In genomic region chr15:90624201-90624600, GRCm38 (mm10) we compare ENCODE assay signal across 30 mouse cellular contexts. TPM values are rescaled to one million over a fixed set of nuclear protein-coding genes. Genes with fewer than 3 reads are reported as not detected.
DNase-seq lines count a peak whose midpoint lies in the region; ATAC-seq lines count a peak whose summit lies in the region.
"Had no signal": no experiment of that assay in that cellular context is flagged by ENCODE, and none has a peak within 500 bp of the region (broad histone marks: within the 10 kb centered on the region; RNA-seq: fewer than 3 reads in every experiment).

No protein-coding gene starts in this region.

- no peak overlapping the region for H3K4me3 ChIP-seq in limb, embryonic 13.5 days
- no peak overlapping the region for H3K4me3 ChIP-seq in limb, embryonic 10.5 days
- H3K4me3 ChIP-seq in limb, embryonic 15.5 days: no peak overlapping the region
- H3K4me3 ChIP-seq in liver, embryonic 11.5 days (ENCODE audit: low read depth, low read length): no peak overlapping the region
- H3K4me3 ChIP-seq: embryonic facial prominence, embryonic 13.5 days; forebrain, embryonic 12.5 days; forebrain, embryonic 15.5 days; heart, embryonic 12.5 days; heart, embryonic 15.5 days had no signal

- no peak for DNase-seq in limb, embryonic 10.5 days (ENCODE audit: low spot score)
- DNase-seq in brain, adult 2 months (ENCODE audit: low read depth, low spot score): peak; percentile 9
- DNase-seq in liver, embryonic 11.5 days (ENCODE audit: low spot score): no peak
- no peak for DNase-seq in adrenal gland, postnatal 4 days (ENCODE audit: low spot score in 2 of 2)
- DNase-seq in kidney, adult 11 months: no peak
- DNase-seq: adrenal gland, adult 8-10 months; adrenal gland, postnatal 25 days; B cell, adult 2 months; cerebellum, adult 11 months; cerebellum, adult 2 months; cerebellum, adult 9-11 months; cerebellum, postnatal 25 days; gastrocnemius, postnatal 25 days; heart, adult 18-20 months; heart, postnatal 10 days; heart, postnatal 36 days had no signal

- H3K36me3 ChIP-seq in limb, embryonic 13.5 days: no peaks in the 10 kb centered on the region
- H3K36me3 ChIP-seq in limb, embryonic 10.5 days: no peaks in the 10 kb centered on the region
- no peaks in the 10 kb centered on the region for H3K36me3 ChIP-seq in limb, embryonic 15.5 days
- H3K36me3 ChIP-seq in liver, embryonic 11.5 days (ENCODE audit: control insufficient read depth, insufficient read depth, low read length): no peaks in the 10 kb centered on the region
- H3K36me3 ChIP-seq: embryonic facial prominence, embryonic 13.5 days; forebrain, embryonic 12.5 days; forebrain, embryonic 15.5 days; G1E; heart, embryonic 12.5 days; heart, embryonic 15.5 days had no signal

- no peak overlapping the region for H3K9ac ChIP-seq in limb, embryonic 13.5 days
- H3K9ac ChIP-seq in limb, embryonic 15.5 days: no peak overlapping the region
- no peak overlapping the region for H3K9ac ChIP-seq in liver, embryonic 11.5 days (ENCODE audit: low read depth, low read length)
- H3K9ac ChIP-seq: embryonic facial prominence, embryonic 13.5 days; forebrain, embryonic 12.5 days; forebrain, embryonic 15.5 days; heart, embryonic 12.5 days; heart, embryonic 15.5 days; hindbrain, embryonic 14.5 days had no signal

- 0 out of 2 replicates have a peak overlapping the region, but pooled peaks have one; percentile 6 for H3K27ac ChIP-seq in limb, embryonic 13.5 days
- no peak overlapping the region for H3K27ac ChIP-seq in limb, embryonic 10.5 days
- peak overlapping the region; percentile 35; the same call in 1 of the 2 replicates for H3K27ac ChIP-seq in limb, embryonic 15.5 days
- H3K27ac ChIP-seq in liver, embryonic 11.5 days (ENCODE audit: low read depth, low read length): no peak overlapping the region
- H3K27ac ChIP-seq: embryonic facial prominence, embryonic 13.5 days; forebrain, embryonic 12.5 days; forebrain, embryonic 15.5 days; heart, embryonic 15.5 days; hindbrain, embryonic 14.5 days; hindbrain, postnatal 0 days had no signal

- no peak overlapping the region for H3K4me2 ChIP-seq in limb, embryonic 13.5 days (replicated peaks)
- H3K4me2 ChIP-seq in limb, embryonic 15.5 days: no peak overlapping the region
- no peak overlapping the region for H3K4me2 ChIP-seq in liver, embryonic 11.5 days
- H3K4me2 ChIP-seq: embryonic facial prominence, embryonic 13.5 days; forebrain, embryonic 12.5 days; forebrain, embryonic 15.5 days; heart, embryonic 12.5 days; heart, embryonic 15.5 days; hindbrain, embryonic 14.5 days had no signal

- no peaks in the 10 kb centered on the region for H3K4me1 ChIP-seq in limb, embryonic 13.5 days
- no peaks in the 10 kb centered on the region for H3K4me1 ChIP-seq in limb, embryonic 10.5 days
- no peaks in the 10 kb centered on the region for H3K4me1 ChIP-seq in limb, embryonic 15.5 days
- no peaks in the 10 kb centered on the region for H3K4me1 ChIP-seq in liver, embryonic 11.5 days (replicated peaks; ENCODE audit: control insufficient read depth, insufficient read depth, low read length)
- H3K4me1 ChIP-seq: embryonic facial prominence, embryonic 13.5 days; forebrain, embryonic 12.5 days; forebrain, embryonic 15.5 days; heart, embryonic 12.5 days; heart, embryonic 15.5 days had no signal

- no peaks in the 10 kb centered on the region for H3K27me3 ChIP-seq in limb, embryonic 13.5 days
- H3K27me3 ChIP-seq in limb, embryonic 10.5 days (ENCODE audit: low read depth, poor library complexity, severe bottlenecking): no peaks in the 10 kb centered on the region
- no peaks in the 10 kb centered on the region for H3K27me3 ChIP-seq in limb, embryonic 15.5 days
- H3K27me3 ChIP-seq in liver, embryonic 11.5 days (replicated peaks; ENCODE audit: control insufficient read depth, insufficient read depth, low read length): no peaks in the 10 kb centered on the region
- H3K27me3 ChIP-seq: CH12.LX; embryonic facial prominence, embryonic 13.5 days; forebrain, embryonic 12.5 days; forebrain, embryonic 15.5 days; heart, embryonic 12.5 days; heart, embryonic 15.5 days had no signal

- ATAC-seq in limb, embryonic 13.5 days (ENCODE audit: low FRiP score, low read depth): no peak
- 0 out of 2 replicates have a peak, but pooled peaks have one; percentile 10 for ATAC-seq in limb, embryonic 15.5 days (ENCODE audit: insufficient number of reproducible peaks, low FRiP score, low TSS enrichment, low read depth)
- ATAC-seq in liver, embryonic 11.5 days (replicated peaks; ENCODE audit: low FRiP score): no peak
- ATAC-seq: activated CD4-positive, CD25-positive, alpha-beta regulatory T cell, adult 4 months; forebrain, embryonic 15.5 days; hindbrain, postnatal 0 days; inflammation-experienced regulatory T-cells, adult 6 months; intestine, embryonic 16.5 days had no signal

- H3K9me3 ChIP-seq in limb, embryonic 13.5 days: no peaks in the 10 kb centered on the region
- H3K9me3 ChIP-seq in limb, embryonic 10.5 days (replicated peaks): no peaks in the 10 kb centered on the region
- no peaks in the 10 kb centered on the region for H3K9me3 ChIP-seq in limb, embryonic 15.5 days
- H3K9me3 ChIP-seq in liver, embryonic 11.5 days (ENCODE audit: control insufficient read depth, low read length): no peaks in the 10 kb centered on the region
- H3K9me3 ChIP-seq: embryonic facial prominence, embryonic 13.5 days; forebrain, embryonic 12.5 days; forebrain, embryonic 15.5 days; heart, embryonic 12.5 days; heart, embryonic 15.5 days had no signal

- 63% methylated on average over 5 of the region's 5 CpGs for WGBS in limb, embryonic 13.5 days
- 80% methylated on average over 5 of the region's 5 CpGs for WGBS in limb, embryonic 10.5 days
- WGBS in limb, embryonic 15.5 days: 62% methylated on average over 5 of the region's 5 CpGs
- WGBS in liver, embryonic 11.5 days: 68% methylated on average over 5 of the region's 5 CpGs

RNA-seq across cellular contexts. Expression of gene Cpne8, which starts 55.0 kb away (rescaled TPM):
- polyA plus RNA-seq in limb, embryonic 13.5 days (2015; fragmentation: Nextera tagmentation; extraction: Ambion mirVana): 14.1 and 15.4 TPM in 2 replicates
- polyA plus RNA-seq in limb, embryonic 10.5 days (2016; fragmentation: Nextera tagmentation; extraction: Ambion mirVana): 2.9 TPM in 2 replicates
- polyA plus RNA-seq in limb, embryonic 15.5 days (2015; fragmentation: Nextera tagmentation; extraction: Ambion mirVana): 15.8 and 20.3 TPM in 2 replicates
- polyA plus RNA-seq in liver, embryonic 11.5 days (2014; fragmentation: Nextera tagmentation; extraction: Ambion mirVana): 1.7 and 3.4 TPM in 2 replicates
- total RNA-seq in adrenal gland, postnatal 4 days (2021): 1 to 10 TPM; 7.4 to 9.3 TPM
- polyA plus RNA-seq: G1E had no signal

Comparison
In these comparisons a context has a peak if more than half of its experiments do, and no peak if none do; other contexts are left out.
1. H3K27ac ChIP-seq: peak in limb, embryonic 13.5 days (single experiment) and limb, embryonic 15.5 days (single experiment); none in limb, embryonic 10.5 days (single experiment) and liver, embryonic 11.5 days (single experiment).